Mouse (Mus musculus) c-Kit-positive CD71-positive TER-119-positive erythroid progenitor cells, embryonic 14.5 days (primary cell): ENCODE measurements around the gene Fli1.

Experiments used
- DNase-seq: peaks from one replicate; pipeline ENCODE4 v3.0.0-alpha.2; 2013; ENCODE audit warnings: low spot score

Fli1 gene

DNA sequence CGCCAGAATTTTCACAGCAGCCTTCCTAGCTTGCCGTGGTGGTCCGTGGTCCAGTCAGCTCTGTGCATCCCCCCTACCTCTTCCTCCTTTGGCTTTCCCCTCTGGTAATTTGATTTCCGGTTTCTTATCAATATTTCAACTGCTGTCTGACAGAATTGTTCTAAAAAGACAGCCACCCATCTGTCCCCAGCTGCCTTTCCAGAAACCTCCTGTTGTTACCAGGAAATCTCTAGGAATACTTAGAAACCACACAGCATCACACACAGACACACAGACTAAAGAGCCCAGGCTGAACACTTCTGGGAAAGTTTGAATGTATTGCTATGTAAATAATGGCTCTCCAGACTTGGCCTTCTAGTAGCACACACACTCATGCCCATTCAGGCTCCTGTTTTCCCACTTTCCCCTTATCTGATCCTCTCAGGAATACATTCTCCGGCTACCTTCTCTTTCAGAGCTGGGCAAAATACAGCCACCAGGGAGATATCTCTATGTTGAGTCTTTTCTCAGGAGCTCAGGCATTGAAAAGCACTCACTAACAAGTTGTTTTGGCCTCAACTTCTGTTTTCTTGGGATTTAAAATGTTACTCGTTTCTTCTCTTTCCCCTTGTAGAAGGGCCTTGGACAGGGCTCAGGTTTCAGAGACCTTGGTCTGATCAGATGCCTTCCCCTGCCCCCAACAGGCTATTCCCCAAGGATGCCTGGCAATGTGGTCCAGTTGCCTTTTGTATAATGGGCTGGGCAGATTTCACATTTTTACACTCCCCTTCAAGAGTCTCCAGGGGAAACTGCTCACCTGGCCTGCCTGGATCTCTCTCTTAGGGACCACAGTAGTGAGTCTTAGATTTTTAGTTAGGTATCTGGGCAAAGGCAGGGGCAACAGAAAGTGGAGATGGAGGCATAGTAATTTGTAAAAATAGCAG lies 7.1 kb upstream of the Fli1 start:
- DNase-seq: no peak

GRCm38 (mm10) chr9:32546731-32547130 lies 4.1 kb upstream of the Fli1 start:
- DNase-seq: no peak

GRCm38 (mm10) chr9:32544731-32545661 lies 2.3 kb upstream of the Fli1 start:
- no peak for DNase-seq

- no peak for DNase-seq
Observed at GRCm38 (mm10) chr9:32543923-32544575, 1.4 kb upstream of the Fli1 start.

DNA sequence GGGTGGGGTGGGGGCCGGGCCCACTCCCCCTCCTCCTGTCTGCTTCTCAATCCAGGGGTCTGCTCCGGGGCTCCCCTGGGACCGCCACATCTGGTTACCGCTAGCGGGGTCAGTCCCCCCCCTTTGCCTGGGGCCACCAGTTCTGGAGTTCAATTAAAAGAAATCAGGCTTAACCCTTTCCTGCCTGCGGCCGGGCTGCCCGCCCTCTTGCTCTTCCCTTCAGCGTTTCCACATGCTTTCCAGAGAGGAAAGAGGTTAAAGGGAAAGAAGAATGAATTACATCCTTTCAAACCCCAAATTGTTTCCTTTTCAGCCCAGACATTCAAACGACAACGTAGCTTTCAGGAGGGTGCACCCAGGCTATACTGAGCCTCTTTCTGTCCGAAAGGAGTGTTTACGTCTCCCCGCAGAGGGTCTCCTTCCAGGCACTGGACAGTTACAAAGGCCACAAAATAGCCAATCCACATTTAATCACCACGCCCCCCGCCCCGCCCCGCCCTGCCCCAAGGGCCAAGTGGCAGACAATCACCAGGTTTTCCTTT lies 450 bp upstream of the Fli1 start:
- DNase-seq: no peak

GRCm38 (mm10) chr9:32541223-32541901 lies 1.3 kb downstream of the Fli1 start:
- DNase-seq: no peak

DNA sequence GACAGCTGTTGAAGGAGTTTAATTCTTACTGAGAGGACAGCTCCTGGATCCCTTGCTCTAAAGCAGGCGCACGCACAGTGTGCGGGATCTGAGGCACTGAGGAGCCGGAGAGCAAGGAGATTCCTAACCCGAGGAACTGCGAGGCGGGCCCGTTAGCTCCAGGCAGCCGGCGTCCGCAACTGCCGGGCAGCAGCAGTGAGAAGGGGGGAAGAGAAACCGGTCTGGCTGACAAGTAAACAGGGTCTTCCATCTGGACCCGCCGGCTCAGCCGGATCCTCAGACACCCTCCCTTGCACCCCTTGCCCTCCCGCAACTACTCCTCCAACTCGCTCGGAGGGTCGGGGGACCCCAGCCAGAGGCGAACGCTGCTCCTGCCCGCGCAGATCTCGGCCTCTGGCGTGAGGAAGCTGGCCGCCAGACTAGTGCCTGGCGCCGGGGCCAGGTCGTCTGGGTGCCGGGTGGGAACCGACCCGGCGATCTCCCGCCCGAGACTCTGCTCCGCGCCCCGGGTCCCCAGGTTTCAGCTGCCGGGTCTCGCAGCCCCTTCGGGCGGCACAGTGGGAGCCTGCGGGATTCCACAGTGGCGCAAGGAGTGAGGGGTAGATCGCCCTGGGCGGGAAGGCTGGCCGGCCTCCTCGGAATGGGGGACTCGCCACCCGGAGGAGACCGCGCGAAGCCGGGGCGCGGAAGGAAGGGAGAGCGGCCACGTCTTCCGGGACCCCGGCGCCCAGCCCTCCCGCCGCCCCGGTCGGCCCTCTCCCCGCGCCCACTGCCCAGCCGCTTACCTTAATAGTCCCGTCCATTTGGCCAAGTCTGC lies 2.0 kb downstream of the Fli1 start:
- no peak for DNase-seq

- no peak for DNase-seq
Observed at GRCm38 (mm10) chr9:32540061-32540405, 2.6 kb downstream of the Fli1 start.

GRCm38 (mm10) chr9:32539321-32539761 lies 3.3 kb downstream of the Fli1 start:
- no peak for DNase-seq

DNA sequence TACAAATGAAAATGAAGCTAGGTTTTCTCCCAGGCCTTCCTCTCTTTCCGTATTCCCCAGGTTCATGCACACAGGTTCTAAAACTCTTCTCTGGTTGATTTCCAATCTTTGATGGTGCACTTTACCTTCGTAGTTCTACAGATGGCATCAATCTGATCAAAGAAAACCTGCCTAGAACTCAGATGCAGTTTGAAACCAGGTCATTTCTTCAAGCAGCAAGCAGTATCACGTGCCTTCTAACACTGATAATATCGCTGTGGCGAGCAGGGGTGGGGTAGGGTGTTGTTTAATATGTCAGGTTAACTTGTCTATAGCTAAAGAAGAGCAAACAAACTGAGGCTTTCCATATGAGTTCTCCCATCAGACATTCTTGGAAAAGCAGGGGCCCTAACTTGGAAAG lies 4.5 kb downstream of the Fli1 start:
- DNase-seq: no peak

DNA sequence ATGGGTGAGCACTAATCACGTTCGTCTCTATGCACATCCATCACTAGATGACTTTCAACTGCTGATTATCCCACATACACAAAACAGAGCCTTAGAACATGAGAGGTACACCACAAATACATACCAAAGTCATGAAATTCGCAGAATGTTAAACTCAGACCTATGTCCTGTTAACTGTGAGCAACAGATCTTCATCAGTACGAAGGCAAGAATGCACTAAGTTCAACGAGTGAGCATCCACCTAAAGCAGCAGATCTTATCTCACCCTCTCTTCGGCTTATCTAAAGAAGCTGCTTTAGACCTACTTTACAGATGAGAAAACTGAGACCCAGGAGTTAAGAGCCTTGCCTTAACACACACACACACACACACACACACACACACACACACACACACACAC lies 5.0 kb downstream of the Fli1 start:
- no peak for DNase-seq

- no peak for DNase-seq
Observed at GRCm38 (mm10) chr9:32535201-32535955, 7.3 kb downstream of the Fli1 start.

- DNase-seq: no peak
Observed at GRCm38 (mm10) chr9:32534025-32534615, 8.5 kb downstream of the Fli1 start.

DNA sequence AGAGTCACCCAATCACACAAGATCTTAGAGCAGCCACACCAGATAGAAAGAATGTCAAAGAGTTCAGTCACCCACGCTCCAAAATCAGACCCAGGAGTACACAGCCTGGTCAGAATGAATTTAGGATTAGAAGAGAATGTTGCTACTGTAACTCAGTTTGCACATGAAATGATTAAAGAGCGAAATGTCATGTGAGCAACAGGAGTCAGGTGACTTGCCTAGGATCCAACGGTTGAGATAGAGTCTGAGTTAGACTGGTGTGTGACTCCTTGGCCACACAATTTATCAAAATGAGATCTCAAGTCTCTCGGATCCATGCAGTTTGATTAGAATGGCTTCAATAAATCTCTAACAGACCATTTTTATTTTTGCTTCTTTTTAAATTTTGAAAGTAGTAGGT lies 11.1 kb downstream of the Fli1 start:
- DNase-seq: no peak

- no peak for DNase-seq
Observed at GRCm38 (mm10) chr9:32530975-32531374, 11.7 kb downstream of the Fli1 start.

DNA sequence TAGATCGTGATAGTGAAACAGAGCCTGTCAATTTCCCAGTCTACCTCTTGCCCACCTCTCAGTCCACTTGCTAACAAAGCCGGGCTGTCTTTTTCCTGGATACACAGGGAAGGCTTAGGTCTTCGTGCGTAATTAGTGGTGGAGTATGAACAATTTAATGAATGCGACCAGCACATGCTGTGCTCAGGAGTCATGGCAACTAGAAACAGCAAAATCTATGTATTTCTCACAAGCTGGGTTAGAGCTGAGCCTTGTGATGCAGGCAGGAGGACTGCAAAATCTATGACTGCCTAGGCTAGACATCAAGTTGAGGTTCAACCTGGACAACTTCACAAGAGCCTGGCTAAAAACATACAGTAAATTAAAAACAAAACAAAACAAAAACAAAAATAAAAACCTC lies 12.5 kb downstream of the Fli1 start:
- no peak for DNase-seq

- DNase-seq: no peak
Observed at GRCm38 (mm10) chr9:32529594-32529993, 13.1 kb downstream of the Fli1 start.

GRCm38 (mm10) chr9:32527329-32527728 lies 15.3 kb downstream of the Fli1 start:
- DNase-seq: no peak

GRCm38 (mm10) chr9:32525787-32526186 lies 16.9 kb downstream of the Fli1 start:
- DNase-seq: no peak
